Mouse (Mus musculus) mouse embryonic stem cell (cell line): ENCODE data around the gene Ifitm10.

Source experiments
- in situ Hi-C, 2 experiments: fragments of 300-500 bp; cut with MboI; formaldehyde crosslinking; loops; 1 replicate in 1 of 2; 3 replicates in 1 of 2; pipeline ENCODE4 v1.14.3; 2019 to 2020; ENCODE audit warnings: low sequenced_read_pairs in 2 of 2, low pct_unique_long_range_greater_than_20kb in 1 of 2, mixed read lengths in 1 of 2; ENCODE audit not compliant: unreplicated experiment in 1 of 2

Gene Ifitm10

GRCm38 (mm10) chr7:142374413-142375015, 961 bp upstream of the Ifitm10 start:
- in situ Hi-C loops: no loop called here

- in situ Hi-C loops: no loop called here
Measured at GRCm38 (mm10) chr7:142373039-142373438, 514 bp downstream of the Ifitm10 start.

- in situ Hi-C loops: no loop called here
Measured at GRCm38 (mm10) chr7:142371768-142372661, 1.5 kb downstream of the Ifitm10 start.

DNA sequence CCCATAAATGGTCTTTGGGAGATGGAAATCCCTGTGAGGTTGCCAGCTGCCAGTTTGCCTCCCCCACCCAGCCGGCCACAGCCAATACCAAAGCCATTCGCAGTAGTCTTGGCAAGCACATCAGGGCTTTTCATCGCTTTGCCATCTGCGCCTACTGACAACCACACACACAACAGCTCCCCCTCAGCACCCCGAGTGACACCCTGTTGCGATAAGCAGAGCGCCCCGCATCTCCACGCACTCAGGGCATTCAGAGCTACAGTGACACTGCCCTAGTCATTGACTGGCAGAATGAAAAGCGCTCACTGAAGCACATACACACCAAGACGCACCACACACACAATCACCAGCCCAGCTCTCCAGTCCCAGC, 2.2 kb downstream of the Ifitm10 start:
- in situ Hi-C loops: no loop called here

DNA sequence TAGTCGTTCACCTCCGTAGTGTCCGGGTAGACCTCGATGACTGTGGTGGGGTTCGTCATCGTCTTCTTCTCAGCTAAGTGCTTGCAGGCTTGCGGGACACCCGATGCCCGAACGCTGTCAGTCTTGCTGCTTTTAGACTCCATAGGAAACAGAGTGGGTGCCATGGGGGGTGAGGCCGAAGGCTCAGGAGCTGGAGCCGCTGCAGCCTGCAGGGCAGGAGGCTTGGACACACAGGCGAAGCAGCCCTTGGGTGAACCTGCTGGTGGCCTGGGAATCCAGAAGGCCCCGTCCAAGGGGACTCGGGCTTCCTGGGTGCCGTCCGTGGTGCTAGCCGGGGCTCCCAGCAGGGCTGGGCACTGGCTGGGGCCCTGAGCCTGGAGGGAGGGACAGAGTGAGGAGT, 2.6 kb downstream of the Ifitm10 start:
- in situ Hi-C loops: no loop called here

DNA sequence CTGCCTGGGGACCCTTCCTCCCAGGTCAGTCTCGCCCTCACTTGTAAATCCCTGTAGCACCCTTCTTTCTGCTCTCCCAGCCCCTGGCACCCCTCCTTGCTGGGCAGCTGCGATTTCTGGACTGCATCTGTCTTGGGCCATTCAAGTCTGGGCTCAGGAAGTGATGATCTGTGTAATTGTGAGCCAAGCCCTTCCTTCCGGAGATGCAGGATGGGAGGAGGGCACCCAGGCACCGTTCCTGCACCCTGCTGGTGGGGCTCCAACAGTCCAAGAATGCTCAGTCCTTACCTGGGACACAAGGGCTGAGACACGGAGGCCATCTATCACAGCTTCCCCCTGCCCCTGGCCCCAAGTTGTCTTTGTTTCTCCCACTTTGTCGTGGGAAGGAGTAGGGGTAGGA, 3.7 kb downstream of the Ifitm10 start:
- in situ Hi-C loops: no loop called here

GRCm38 (mm10) chr7:142368856-142369255, 4.7 kb downstream of the Ifitm10 start:
- in situ Hi-C loops: no loop called here

DNA sequence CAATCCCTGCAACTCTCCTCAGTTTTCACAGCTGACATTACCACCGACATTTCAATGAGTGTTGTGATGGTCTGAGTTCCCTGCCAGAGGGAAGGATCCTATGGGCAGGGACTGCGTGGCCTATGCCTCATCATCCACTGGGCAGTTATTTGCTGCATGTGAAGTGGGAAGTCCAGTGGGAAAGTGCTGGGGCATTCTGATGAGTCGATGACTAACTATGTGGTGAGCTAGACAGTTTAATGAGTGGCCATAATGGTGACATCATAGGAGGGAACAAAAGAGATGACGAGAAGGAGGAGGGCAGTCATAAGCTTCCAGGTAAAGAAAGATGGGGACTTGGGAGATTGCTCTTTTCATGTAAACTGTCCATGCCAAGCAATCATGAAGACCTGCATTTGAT, 10.4 kb downstream of the Ifitm10 start:
- in situ Hi-C loops: no loop called here

- in situ Hi-C loops: no loop called here
Measured at GRCm38 (mm10) chr7:142360743-142361142, 12.8 kb downstream of the Ifitm10 start.

GRCm38 (mm10) chr7:142359129-142359528, 14.4 kb downstream of the Ifitm10 start:
- in situ Hi-C loops: no loop called here

- in situ Hi-C loops: no loop called here
Measured at GRCm38 (mm10) chr7:142357566-142357965, 16.0 kb downstream of the Ifitm10 start.

GRCm38 (mm10) chr7:142354661-142355233, 18.8 kb downstream of the Ifitm10 start:
- in situ Hi-C loops: no loop called here

DNA sequence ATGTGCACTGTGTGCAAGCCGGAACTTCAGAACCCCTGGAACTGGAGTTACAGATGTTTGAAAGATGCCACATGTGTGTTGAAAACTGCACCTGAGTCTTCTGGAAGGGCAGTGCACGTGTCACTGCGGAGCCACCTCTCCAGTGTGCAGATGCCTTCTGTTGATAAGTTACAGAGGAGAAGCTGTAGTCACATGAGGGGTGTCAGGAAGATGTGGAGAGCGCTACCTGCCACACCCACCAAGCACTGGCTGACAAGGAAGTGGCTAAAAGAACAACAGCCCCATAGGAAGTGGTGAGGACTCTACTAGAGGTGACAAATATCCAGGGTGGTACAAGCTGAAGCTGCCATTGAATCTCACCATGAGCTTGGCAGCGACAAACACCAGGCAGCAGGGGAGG, 19.7 kb downstream of the Ifitm10 start:
- in situ Hi-C loops: no loop called here

GRCm38 (mm10) chr7:142351569-142351968, 22.0 kb downstream of the Ifitm10 start:
- in situ Hi-C loops: no loop called here

GRCm38 (mm10) chr7:142349308-142349961, 24.1 kb downstream of the Ifitm10 start:
- in situ Hi-C loops: loop anchor here in 1 of 2 experiments (25.0 kb wide), 1 partner anchor 338 kb away; no protein-coding TSS in a partner anchor

GRCm38 (mm10) chr7:142347542-142347941, 26.0 kb downstream of the Ifitm10 start:
- in situ Hi-C loops: loop anchor here in 1 of 2 experiments (25.0 kb wide), 1 partner anchor 340 kb away; no protein-coding TSS in a partner anchor

DNA sequence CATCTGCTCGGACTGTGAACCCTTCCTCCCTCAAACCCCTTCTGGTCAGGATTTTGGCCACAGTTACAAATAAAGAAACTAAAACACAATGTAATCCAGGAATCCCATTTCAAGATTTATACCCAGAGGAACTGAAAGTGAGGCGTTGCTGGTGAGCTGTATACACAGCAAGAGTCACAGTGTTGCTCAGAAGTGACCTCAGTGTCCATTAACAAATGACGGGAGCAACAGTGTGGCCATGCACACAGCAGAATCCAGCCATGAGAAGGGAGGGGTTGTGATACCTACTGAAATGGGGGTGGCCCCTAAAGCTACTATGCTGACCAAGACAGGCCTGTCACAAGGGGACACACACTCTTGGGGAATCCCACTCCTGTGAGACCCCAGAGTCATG, 31.3 kb downstream of the Ifitm10 start:
- in situ Hi-C loops: loop anchor here in 1 of 2 experiments (25.0 kb wide), 1 partner anchor 345 kb away; no protein-coding TSS in a partner anchor

DNA sequence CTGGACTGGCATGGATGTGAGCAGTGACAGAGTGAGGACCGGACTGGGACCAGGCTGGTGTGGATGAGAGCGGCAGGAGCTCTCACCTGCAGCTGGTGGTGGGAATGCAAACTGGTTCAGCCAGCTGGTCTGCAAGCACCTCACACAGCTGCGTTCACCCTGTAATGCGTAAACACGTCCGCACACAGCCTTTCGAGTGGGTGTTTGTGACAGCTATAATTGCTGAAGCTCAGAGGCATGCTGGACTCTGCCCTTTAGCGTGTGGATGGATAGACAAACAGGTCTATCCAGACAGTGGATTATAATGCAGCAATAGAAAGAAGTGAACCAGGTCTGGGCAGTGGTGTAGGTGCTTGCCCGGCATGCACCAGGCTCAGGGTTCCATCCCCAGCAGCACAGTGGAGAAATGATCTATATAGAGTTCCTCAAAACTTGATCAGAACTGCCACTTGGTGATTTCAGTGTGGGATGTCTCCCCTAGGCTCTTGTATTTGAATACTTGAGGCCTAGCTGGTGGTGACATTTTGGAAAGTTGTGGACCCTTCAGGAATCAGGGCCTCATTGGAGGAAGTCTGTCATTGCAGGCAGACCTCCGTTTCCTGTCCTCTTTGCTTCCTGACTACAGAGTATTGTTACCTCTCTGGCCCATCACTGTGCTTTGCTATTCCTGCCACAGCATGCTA, 31.8 kb downstream of the Ifitm10 start:
- in situ Hi-C loops: loop anchor here in 1 of 2 experiments (25.0 kb wide), 1 partner anchor 346 kb away; no protein-coding TSS in a partner anchor
